Mouse (Mus musculus): ENCODE measurements at regions not wholly inside any gene's neighbourhood (a gene's known extent, or its start where the extent isn't known, plus 50 kb on each side); places are given as distances from the start of the nearest gene placed in this dataset.
"Not testable (repeated sequence)": the region's sequence is repeated elsewhere in the genome, so short reads cannot be mapped to it uniquely, and the experiment has no call there.

- Histone ChIP-seq H3K9ac (replicated peaks) (no peak overlapping the region), H3K4me2 (ENCODE audit: low read depth, low read length) (no peak overlapping the region), H3K27ac (ENCODE audit: low read depth) (no peak overlapping the region), H3K4me3 (ENCODE audit: low read depth, low read length) (no peak overlapping the region), H3K4me1 (ENCODE audit: insufficient read depth) (no peaks in the 10 kb centered on the region), H3K9me3 (ENCODE audit: low read length) (no peaks in the 10 kb centered on the region), H3K36me3 (replicated peaks; ENCODE audit: insufficient read depth, low read length) (no peaks in the 10 kb centered on the region), H3K27me3 (ENCODE audit: insufficient read depth, low read length) (no peaks in the 10 kb centered on the region)
- 89% methylated on average over 4 of the region's 4 CpGs for WGBS (ENCODE audit: insufficient replicate concordance)
- no peak for ATAC-seq
- no peak for DNase-seq
- TF ChIP-seq EP300 (IDR thresholded peaks at IDR 0.05; ENCODE audit: low read depth), result no peak
- no peak for TF ChIP-seq CTCF (IDR thresholded peaks at IDR 0.05; ENCODE audit: low read depth)
Measured at GRCm38 (mm10) chr7:70256806-70257205, 109.7 kb downstream of the Nr2f2 start.

- TF ChIP-seq EP300 (IDR thresholded peaks at IDR 0.05; ENCODE audit: low read depth) (no peak), CTCF (IDR thresholded peaks at IDR 0.05; ENCODE audit: low read depth) (no peak)
- Histone ChIP-seq H3K27me3 (ENCODE audit: insufficient read depth, low read length) (no peaks in the 10 kb centered on the region), H3K36me3 (replicated peaks; ENCODE audit: insufficient read depth, low read length) (no peaks in the 10 kb centered on the region), H3K9ac (replicated peaks) (no peak overlapping the region), H3K27ac (ENCODE audit: low read depth) (no peak overlapping the region), H3K4me3 (ENCODE audit: low read depth, low read length) (no peak overlapping the region), H3K4me1 (ENCODE audit: insufficient read depth) (no peaks in the 10 kb centered on the region), H3K4me2 (ENCODE audit: low read depth, low read length) (no peak overlapping the region), H3K9me3 (ENCODE audit: low read length) (no peaks in the 10 kb centered on the region)
- DNase-seq (no peak), ATAC-seq (no peak)
- WGBS (ENCODE audit: insufficient replicate concordance), result 69% methylated on average over 3 of the region's 3 CpGs
Measured at GRCm38 (mm10) chr7:70255072-70255471, 111.5 kb downstream of the Nr2f2 start.

GRCm38 (mm10) chr7:70253275-70253674, 113.3 kb downstream of the Nr2f2 start:
- Histone ChIP-seq H3K27ac (ENCODE audit: low read depth) (no peak overlapping the region), H3K9ac (replicated peaks) (no peak overlapping the region), H3K36me3 (replicated peaks; ENCODE audit: insufficient read depth, low read length) (no peaks in the 10 kb centered on the region), H3K4me3 (ENCODE audit: low read depth, low read length) (peak overlapping the region; percentile 25), H3K9me3 (ENCODE audit: low read length) (no peaks in the 10 kb centered on the region), H3K4me1 (ENCODE audit: insufficient read depth) (no peaks in the 10 kb centered on the region), H3K4me2 (ENCODE audit: low read depth, low read length) (peak overlapping the region; percentile 53), H3K27me3 (ENCODE audit: insufficient read depth, low read length) (no peaks in the 10 kb centered on the region)
- ATAC-seq (peak; percentile 53; the same call in 1 of the 2 replicates), DNase-seq (no peak)
- TF ChIP-seq CTCF (IDR thresholded peaks at IDR 0.05; ENCODE audit: low read depth) (no peak), EP300 (IDR thresholded peaks at IDR 0.05; ENCODE audit: low read depth) (no peak)
- 75% methylated on average over 4 of the region's 4 CpGs for WGBS (ENCODE audit: insufficient replicate concordance)

GRCm38 (mm10) chr7:70239059-70239458, 127.5 kb downstream of the Nr2f2 start:
- not testable (repeated sequence) for H3K27ac ChIP-seq (ENCODE audit: low read depth); H3K9ac ChIP-seq (replicated peaks); H3K27me3 ChIP-seq (ENCODE audit: insufficient read depth, low read length); ATAC-seq; H3K36me3 ChIP-seq (replicated peaks; ENCODE audit: insufficient read depth, low read length); H3K4me3 ChIP-seq (ENCODE audit: low read depth, low read length); H3K4me1 ChIP-seq (ENCODE audit: insufficient read depth); H3K4me2 ChIP-seq (ENCODE audit: low read depth, low read length); H3K9me3 ChIP-seq (ENCODE audit: low read length); DNase-seq
- 78% methylated on average over 9 of the region's 9 CpGs for WGBS (ENCODE audit: insufficient replicate concordance)

GRCm38 (mm10) chr7:70219310-70219709, 147.2 kb downstream of the Nr2f2 start:
- DNase-seq (no peak), ATAC-seq (no peak)
- no peak overlapping the region for H3K27ac ChIP-seq (ENCODE audit: low read depth)
- 88% methylated on average over 6 of the region's 6 CpGs for WGBS (ENCODE audit: insufficient replicate concordance)
- no peaks in the 10 kb centered on the region for H3K4me1 ChIP-seq (ENCODE audit: insufficient read depth)
- no peaks in the 10 kb centered on the region for H3K27me3 ChIP-seq (ENCODE audit: insufficient read depth, low read length)
- H3K9ac ChIP-seq (replicated peaks), result no peak overlapping the region
- no peaks in the 10 kb centered on the region for H3K36me3 ChIP-seq (replicated peaks; ENCODE audit: insufficient read depth, low read length)
- H3K9me3 ChIP-seq (ENCODE audit: low read length), result no peaks in the 10 kb centered on the region
- H3K4me2 ChIP-seq (ENCODE audit: low read depth, low read length), result no peak overlapping the region
- TF ChIP-seq EP300 (IDR thresholded peaks at IDR 0.05; ENCODE audit: low read depth), result no peak
- TF ChIP-seq CTCF (IDR thresholded peaks at IDR 0.05; ENCODE audit: low read depth), result no peak
- H3K4me3 ChIP-seq (ENCODE audit: low read depth, low read length), result no peak overlapping the region

GRCm38 (mm10) chr7:70217137-70217536, 149.4 kb downstream of the Nr2f2 start:
- WGBS (ENCODE audit: insufficient replicate concordance), result 70% methylated on average over 2 of the region's 2 CpGs
- no peak for DNase-seq
- Histone ChIP-seq H3K4me3 (ENCODE audit: low read depth, low read length) (no peak overlapping the region), H3K4me1 (ENCODE audit: insufficient read depth) (no peaks in the 10 kb centered on the region), H3K27ac (ENCODE audit: low read depth) (no peak overlapping the region), H3K9me3 (ENCODE audit: low read length) (no peaks in the 10 kb centered on the region), H3K4me2 (ENCODE audit: low read depth, low read length) (no peak overlapping the region), H3K9ac (replicated peaks) (no peak overlapping the region), H3K27me3 (ENCODE audit: insufficient read depth, low read length) (no peaks in the 10 kb centered on the region), H3K36me3 (replicated peaks; ENCODE audit: insufficient read depth, low read length) (no peaks in the 10 kb centered on the region)
- no peak for TF ChIP-seq EP300 (IDR thresholded peaks at IDR 0.05; ENCODE audit: low read depth)
- no peak for TF ChIP-seq CTCF (IDR thresholded peaks at IDR 0.05; ENCODE audit: low read depth)
- ATAC-seq, result no peak

GRCm38 (mm10) chr7:70213970-70214520, 152.5 kb downstream of the Nr2f2 start:
- no peaks in the 10 kb centered on the region for H3K4me1 ChIP-seq (ENCODE audit: insufficient read depth)
- no peak overlapping the region for H3K4me3 ChIP-seq (ENCODE audit: low read depth, low read length)
- no peak overlapping the region for H3K4me2 ChIP-seq (ENCODE audit: low read depth, low read length)
- H3K36me3 ChIP-seq (replicated peaks; ENCODE audit: insufficient read depth, low read length), result no peaks in the 10 kb centered on the region
- H3K9me3 ChIP-seq (ENCODE audit: low read length), result no peaks in the 10 kb centered on the region
- DNase-seq (no peak), ATAC-seq (no peak)
- no peak overlapping the region for H3K27ac ChIP-seq (ENCODE audit: low read depth)
- TF ChIP-seq EP300 (IDR thresholded peaks at IDR 0.05; ENCODE audit: low read depth), result no peak
- TF ChIP-seq CTCF (IDR thresholded peaks at IDR 0.05; ENCODE audit: low read depth), result no peak
- WGBS (ENCODE audit: insufficient replicate concordance), result 38% methylated on average over 4 of the region's 4 CpGs
- H3K27me3 ChIP-seq (ENCODE audit: insufficient read depth, low read length), result no peaks in the 10 kb centered on the region
- H3K9ac ChIP-seq (replicated peaks), result no peak overlapping the region
